Mouse (Mus musculus) Patski (cell line): ENCODE data around the gene Rab3a. TPM values are rescaled to one million over a fixed set of nuclear protein-coding genes. Genes with fewer than 3 reads are reported as not detected.

Experiments
- ATAC-seq: fragments of 100-300 bp; one replicate; pipeline ENCODE4 v1.8.0; 2021
- CTCF ChIA-PET: fragments of 350-600 bp; sonication (Branson Sonifier 250); formaldehyde crosslinking; loops from one replicate; lab custom pipeline; 2022; ENCODE audit warnings: inconsistent platforms; lab: Charles Lee
- POLR2A ChIA-PET: fragments of 350-600 bp; sonication (Branson Sonifier 250); formaldehyde crosslinking; loops from one replicate; lab custom pipeline; 2022; ENCODE audit warnings: antibody characterized with exemption, inconsistent platforms; lab: Charles Lee
- DNase-seq: peaks from one replicate; pipeline ENCODE4 v3.0.0-alpha.2; 2011; ENCODE audit warnings: low read depth, low spot score
- H3K27me3 ChIP-seq: fragments of 371-371 bp; one replicate; pipeline ENCODE4 v1.5.1; 2021
- CTCF ChIP-seq: fragments of 100-300 bp; IDR thresholded peaks from one replicate; pipeline ENCODE4 v1.5.1; 2021
- in situ Hi-C: fragments of 300-500 bp; cut with MboI; formaldehyde crosslinking; loops from 3 replicates; pipeline ENCODE4 v1.11.1; 2018; ENCODE audit warnings: low pct_unique_long_range_greater_than_20kb, mixed read lengths
- polyA plus RNA-seq: library from polyadenylated mRNA; unstranded; gene quantifications from one replicate; pipeline ENCODE4 v1.2.3, GENCODE M21; 2021

Rab3a gene
- polyA plus RNA-seq, 1 experiment from 2014 or later: 35.0 TPM

- no peak for DNase-seq
- POLR2A ChIA-PET: interaction anchor here (0.6 kb wide), 1 partner anchor 10 kb away, joined by 3 read pairs; no protein-coding TSS in a partner anchor
- no peaks in the 10 kb centered on the region for H3K27me3 ChIP-seq
Observed at GRCm38 (mm10) chr8:70738211-70738610, 16.3 kb upstream of the Rab3a start.

GRCm38 (mm10) chr8:70741661-70742060 is 12.8 kb upstream of the Rab3a start:
- in situ Hi-C loops: no loop called here
- CTCF ChIA-PET: no interaction called here
- POLR2A ChIA-PET: no interaction called here
- DNase-seq (no peak), ATAC-seq (no peak)
- H3K27me3 ChIP-seq: no peaks in the 10 kb centered on the region
- TF ChIP-seq CTCF: no peak

More at GRCm38 (mm10) chr8:70738211-70738610, 16.3 kb upstream of the Rab3a start:
- CTCF ChIA-PET: no interaction called here
- TF ChIP-seq CTCF: no peak
- no peak for ATAC-seq
- in situ Hi-C loops: no loop called here

GRCm38 (mm10) chr8:70742176-70742575 is 12.3 kb upstream of the Rab3a start:
- DNase-seq: no peak
- POLR2A ChIA-PET: no interaction called here

DNA sequence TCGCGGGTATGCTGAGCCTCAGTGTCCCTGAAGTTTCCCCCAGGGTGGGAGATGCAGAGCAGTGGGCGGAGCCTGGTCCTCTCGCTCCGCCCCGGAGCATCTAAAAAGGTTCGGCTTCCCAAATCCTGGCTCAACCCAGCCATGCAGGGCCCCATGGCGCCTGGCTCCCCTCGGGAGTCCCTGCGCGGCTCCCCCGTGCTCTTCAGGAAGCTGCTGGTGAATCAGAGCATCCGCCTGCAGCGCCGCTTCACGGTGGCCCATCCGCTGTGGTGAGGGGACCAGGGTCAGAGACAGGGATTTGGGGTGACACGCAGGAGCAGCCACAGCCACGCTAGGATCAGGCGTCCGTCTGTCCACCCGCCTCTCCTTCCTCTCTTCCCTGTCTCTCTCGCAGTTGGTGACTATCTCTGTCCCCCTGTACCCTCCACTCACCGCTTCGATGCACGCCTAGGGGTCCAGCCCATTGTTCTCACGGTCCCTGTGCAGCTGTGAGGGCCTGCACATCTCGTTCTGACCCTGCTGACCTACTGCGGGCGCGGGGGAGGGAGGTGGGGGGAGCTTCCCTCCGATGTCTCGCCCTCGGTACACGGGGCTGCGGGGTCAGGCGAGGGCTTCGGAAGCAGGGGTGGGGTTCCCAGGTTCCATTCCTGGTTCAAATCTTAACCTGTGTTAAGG is 11.4 kb upstream of the Rab3a start:
- H3K27me3 ChIP-seq: no peaks in the 10 kb centered on the region
- TF ChIP-seq CTCF: no peak
- no peak for DNase-seq
- no peak for ATAC-seq
- ChIA-PET CTCF (no interaction called here), POLR2A (interaction anchor here (1.1 kb wide), 1 partner anchor 11 kb away, joined by 3 read pairs; no protein-coding TSS in a partner anchor)
- in situ Hi-C loops: no loop called here

More at GRCm38 (mm10) chr8:70742176-70742575, 12.3 kb upstream of the Rab3a start:
- H3K27me3 ChIP-seq: no peaks in the 10 kb centered on the region
- in situ Hi-C loops: no loop called here
- ATAC-seq: no peak
- CTCF ChIA-PET: no interaction called here
- TF ChIP-seq CTCF: no peak

GRCm38 (mm10) chr8:70743656-70744590 is 10.6 kb upstream of the Rab3a start:
- ATAC-seq (no peak), DNase-seq (no peak)
- H3K27me3 ChIP-seq: no peaks in the 10 kb centered on the region
- no peak for TF ChIP-seq CTCF
- POLR2A ChIA-PET: interaction anchor here (1.1 kb wide), 1 partner anchor 12 kb away, joined by 3 read pairs; no protein-coding TSS in a partner anchor
- in situ Hi-C loops: no loop called here
- CTCF ChIA-PET: no interaction called here

DNA sequence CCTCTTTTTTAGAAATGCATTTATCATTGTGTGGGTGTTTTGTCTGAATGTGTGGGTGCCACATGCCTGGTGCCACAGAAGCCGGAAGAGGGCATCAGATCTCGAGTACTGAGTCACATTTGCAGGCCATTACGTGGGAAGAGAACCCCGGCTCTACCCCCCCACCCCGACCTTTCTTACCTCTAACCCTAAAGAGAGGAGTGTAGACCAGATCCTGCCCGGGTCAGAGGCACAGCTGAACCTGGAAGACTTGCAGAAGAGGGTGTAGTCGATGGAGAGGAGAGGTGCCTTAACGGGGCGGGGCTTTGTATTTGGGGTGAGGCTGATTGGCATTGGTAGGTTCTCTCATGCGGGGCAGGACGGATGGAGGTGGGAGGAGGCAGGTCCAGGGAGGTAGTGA is 9.7 kb upstream of the Rab3a start:
- DNase-seq (no peak), ATAC-seq (no peak)
- TF ChIP-seq CTCF: no peak
- in situ Hi-C loops: no loop called here
- H3K27me3 ChIP-seq: no peaks in the 10 kb centered on the region
- CTCF ChIA-PET: no interaction called here
- POLR2A ChIA-PET: no interaction called here

- in situ Hi-C loops: no loop called here
- no peak for ATAC-seq
- no peak for TF ChIP-seq CTCF
- ChIA-PET CTCF (no interaction called here), POLR2A (no interaction called here)
- DNase-seq: no peak
- H3K27me3 ChIP-seq: no peaks in the 10 kb centered on the region
Observed at GRCm38 (mm10) chr8:70745691-70746220, 8.7 kb upstream of the Rab3a start.

DNA sequence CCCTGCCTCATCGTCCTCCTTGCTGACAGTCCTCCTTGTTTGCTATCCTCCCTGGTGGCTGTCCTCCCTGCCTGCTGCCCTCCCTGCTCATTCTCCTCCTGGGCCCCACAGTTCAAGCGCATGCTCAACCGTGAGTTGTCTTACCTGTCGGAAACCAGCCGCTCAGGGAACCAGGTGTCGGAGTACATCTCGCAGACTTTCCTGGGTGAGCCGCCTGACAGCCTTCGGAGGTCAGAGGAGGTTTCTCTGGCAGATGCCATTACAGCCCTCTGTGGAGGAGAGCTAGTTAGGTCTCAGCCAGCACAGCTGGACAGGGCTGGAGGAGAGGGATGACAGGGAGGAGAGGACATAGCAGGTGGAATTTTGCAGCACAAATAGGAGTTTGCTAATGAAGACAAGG is 7.8 kb upstream of the Rab3a start:
- ChIA-PET POLR2A (no interaction called here), CTCF (no interaction called here)
- no peaks in the 10 kb centered on the region for H3K27me3 ChIP-seq

DNA sequence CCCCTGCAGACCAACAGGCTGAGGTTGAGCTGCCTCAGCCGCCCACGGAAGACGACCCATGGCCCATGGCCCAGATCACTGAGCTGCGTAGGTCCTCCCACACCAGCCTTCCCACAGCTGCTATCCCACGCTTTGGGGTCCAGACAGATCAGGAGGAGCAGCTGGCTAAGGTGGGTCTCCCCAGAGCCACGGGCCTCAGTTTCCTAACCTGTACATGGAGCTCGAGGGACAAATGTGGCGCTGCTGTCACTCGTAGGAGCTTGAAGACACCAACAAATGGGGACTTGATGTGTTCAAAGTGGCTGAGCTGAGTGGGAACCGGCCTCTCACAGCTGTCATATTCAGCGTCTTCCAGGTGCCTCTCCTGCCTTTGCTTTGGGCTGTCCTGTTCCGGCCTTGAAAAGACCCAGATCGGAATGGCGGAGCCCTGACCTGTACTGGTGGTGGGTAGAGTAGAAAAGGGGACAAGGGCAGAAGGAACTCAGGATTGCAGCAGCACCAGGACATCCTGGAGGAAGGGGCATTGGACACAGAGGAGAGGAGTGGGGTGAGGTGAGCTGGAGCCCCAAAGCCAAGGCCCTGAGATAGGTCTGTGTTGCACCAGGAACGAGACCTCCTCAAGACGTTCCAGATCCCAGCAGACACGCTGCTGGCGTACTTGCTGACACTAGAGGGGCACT is 7.1 kb upstream of the Rab3a start:
- no peak for TF ChIP-seq CTCF
- ATAC-seq (no peak), DNase-seq (no peak)
- POLR2A ChIA-PET: no interaction called here
- no peaks in the 10 kb centered on the region for H3K27me3 ChIP-seq
- in situ Hi-C loops: no loop called here
- CTCF ChIA-PET: interaction anchor here (1.3 kb wide), 1 partner anchor 74 kb away, joined by 3 read pairs; the partner anchor contains the start of gene Lsm4

More for the DNA sequence above, 7.8 kb upstream of the Rab3a start:
- DNase-seq (no peak), ATAC-seq (no peak)
- no peak for TF ChIP-seq CTCF
- in situ Hi-C loops: no loop called here
